Mouse (Mus musculus) limb, embryonic 14.5 days (tissue): ENCODE results near the gene Tnxb. TPM values are rescaled to one million over a fixed set of nuclear protein-coding genes. Genes with fewer than 3 reads are reported as not detected.

Experiments
- ATAC-seq: fragments of 200-750 bp; cut with Nextera tagmentation; 2 replicates; pipeline ENCODE4 v1.8.0; 2017; ENCODE audit warnings: low read depth, moderate number of reproducible peaks, moderate TSS enrichment; ENCODE audit not compliant: low FRiP score
- DNase-seq: peaks from one replicate; pipeline ENCODE4 v3.0.0-alpha.2; 2015; ENCODE audit warnings: low spot score
- H3K27ac ChIP-seq: fragments of 300-500 bp; sonication (generic); replicated peaks from 2 replicates; pipeline ENCODE4 v1.5.1; 2014; ENCODE audit warnings: low read depth, mild to moderate bottlenecking, low read length, moderate library complexity, mixed read lengths
- H3K27me3 ChIP-seq: fragments of 300-500 bp; sonication (generic); 2 replicates; pipeline ENCODE4 v1.6.1; 2014; ENCODE audit warnings: low read length, mixed read lengths; ENCODE audit not compliant: control insufficient read depth, insufficient read depth
- H3K36me3 ChIP-seq: fragments of 300-500 bp; sonication (generic); 2 replicates; pipeline ENCODE4 v1.6.1; 2014; ENCODE audit warnings: mild to moderate bottlenecking, low read length, moderate library complexity, mixed read lengths; ENCODE audit not compliant: control insufficient read depth, insufficient read depth
- H3K4me1 ChIP-seq: fragments of 300-500 bp; sonication (generic); 2 replicates; pipeline ENCODE4 v1.6.1; 2014; ENCODE audit warnings: antibody characterized with exemption, low read length, mixed read lengths; ENCODE audit not compliant: control insufficient read depth, insufficient read depth
- H3K4me2 ChIP-seq: fragments of 300-500 bp; sonication (generic); replicated peaks from 2 replicates; pipeline ENCODE4 v1.6.1; 2014; ENCODE audit warnings: low read depth, mild to moderate bottlenecking, low read length, moderate library complexity; ENCODE audit not compliant: severe bottlenecking
- H3K4me3 ChIP-seq: fragments of 300-500 bp; sonication (generic); replicated peaks from 2 replicates; pipeline ENCODE4 v1.5.1; 2014; ENCODE audit warnings: low read length
- H3K9ac ChIP-seq: fragments of 300-500 bp; sonication (generic); 2 replicates; pipeline ENCODE4 v1.6.1; 2014; ENCODE audit warnings: mild to moderate bottlenecking, low read depth, low read length, moderate library complexity; ENCODE audit not compliant: severe bottlenecking
- H3K9me3 ChIP-seq: fragments of 300-500 bp; sonication (generic); 2 replicates; pipeline ENCODE4 v1.6.1; 2016; ENCODE audit warnings: low read length; ENCODE audit not compliant: control insufficient read depth
- POLR2A ChIP-seq: fragments of 200-500 bp; IDR thresholded peaks from 2 replicates; pipeline ENCODE4 v1.8.0; 2012; ENCODE audit warnings: inconsistent platforms, mild to moderate bottlenecking, moderate library complexity, borderline replicate concordance; ENCODE audit not compliant: insufficient read depth, insufficient read length; ENCODE audit errors: extremely low read depth
- WGBS: fragments of 180-500 bp; shearing (Covaris S2); extraction: QIAGEN DNeasy Blood & Tissue Kit; methylation state at CpG from one replicate; pipeline ENCODE4 v1.1.7; 2014; 5-methylcytosine and 5-hydroxymethylcytosine counted together
- polyA plus RNA-seq, 2 experiments: library from polyadenylated mRNA; depleted of rRNA in 1 of 2; stranded (reverse) in 1 of 2; unstranded in 1 of 2; fragments of >200 nt; fragmentation: Nextera tagmentation in 1 of 2; extraction: Ambion mirVana in 1 of 2; gene quantifications; 2 replicates each; pipeline versions ENCODE4 v1.2.1 to v1.2.3; 2012 to 2014

Gene Tnxb
- polyA plus RNA-seq, 2 experiments: 2.0 to 4.5 TPM

DNA sequence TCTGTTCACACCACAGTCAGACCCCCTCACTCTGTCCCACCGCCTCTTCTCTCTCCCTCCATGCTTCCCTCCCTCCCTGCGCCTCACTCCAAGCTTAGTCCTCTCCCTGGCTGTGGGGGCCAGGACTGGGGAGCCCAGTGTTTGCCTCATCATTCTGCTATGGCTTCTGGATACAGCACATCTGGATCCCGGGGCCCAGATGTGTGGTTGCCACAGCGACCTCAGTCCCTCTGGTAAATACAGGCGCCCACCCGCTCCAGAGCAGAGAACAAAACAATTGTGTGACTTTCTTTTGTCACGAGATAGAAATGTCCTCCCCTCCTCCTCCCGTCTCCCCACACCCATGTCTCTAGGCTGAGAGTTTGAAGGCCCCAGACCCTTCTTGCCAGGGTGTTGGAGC, 13.7 kb upstream of the Tnxb start:
- DNase-seq: peak; percentile 13
- Histone ChIP-seq H3K9me3 (no peaks in the 10 kb centered on the region), H3K36me3 (peaks cover 21% of the 10 kb centered on the region), H3K4me2 (no peak overlapping the region), H3K4me1 (peaks cover 7% of the 10 kb centered on the region), H3K27ac (no peak overlapping the region), H3K4me3 (no peak overlapping the region), H3K9ac (0 out of 2 replicates have a peak overlapping the region, but pooled peaks have one; percentile 16), H3K27me3 (peaks cover 26% of the 10 kb centered on the region)
- no peak for ATAC-seq
- no peak for TF ChIP-seq POLR2A
- WGBS: 54% methylated on average over 8 of the region's 8 CpGs

DNA sequence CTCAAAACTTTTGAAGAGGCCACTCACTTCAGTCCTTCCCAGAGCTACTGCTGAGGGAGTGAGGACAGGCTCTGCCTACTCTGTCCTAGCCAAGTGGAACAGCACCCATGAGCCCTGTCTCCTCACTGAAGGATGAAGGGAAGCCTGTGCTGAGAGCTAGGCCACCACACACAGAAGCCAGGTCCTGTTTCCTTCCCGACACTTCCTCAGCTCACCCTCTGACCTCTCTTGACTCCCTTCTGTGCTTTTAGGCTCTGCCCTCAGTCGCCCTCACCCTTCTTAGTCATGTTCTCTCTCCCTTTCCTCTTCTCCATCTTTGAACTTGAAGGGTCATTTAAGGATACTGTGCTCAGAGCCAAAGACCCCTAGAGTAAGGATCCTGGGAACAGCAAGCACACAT, 13.1 kb upstream of the Tnxb start:
- H3K9ac ChIP-seq: no peak overlapping the region
- 30% methylated on average over 2 of the region's 2 CpGs for WGBS
- peaks cover 14% of the 10 kb centered on the region for H3K36me3 ChIP-seq
- H3K27ac ChIP-seq: no peak overlapping the region
- H3K4me3 ChIP-seq: no peak overlapping the region
- no peak for TF ChIP-seq POLR2A
- no peak for ATAC-seq
- H3K4me2 ChIP-seq: no peak overlapping the region
- DNase-seq: no peak
- no peaks in the 10 kb centered on the region for H3K9me3 ChIP-seq
- H3K27me3 ChIP-seq: peaks cover 27% of the 10 kb centered on the region
- H3K4me1 ChIP-seq: peaks cover 7% of the 10 kb centered on the region

DNA sequence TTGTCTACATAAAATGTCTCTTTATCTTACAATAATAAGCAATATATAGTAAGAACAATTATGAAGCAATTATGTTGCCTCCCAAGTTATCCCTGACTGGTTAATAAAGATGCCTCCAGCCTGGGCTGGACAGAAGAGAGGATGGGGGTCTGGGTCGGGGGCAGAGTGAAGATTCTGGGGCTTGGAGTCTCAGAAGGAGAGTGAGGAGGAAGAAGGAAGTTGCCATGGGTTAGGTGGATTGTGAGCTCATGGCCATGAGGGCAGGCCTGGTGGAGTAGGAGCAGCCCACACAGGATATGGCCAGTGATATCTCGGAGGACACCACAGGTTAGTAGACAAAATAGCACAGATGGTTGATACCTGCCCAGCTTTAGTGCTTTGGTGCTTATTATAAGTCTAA, 12.2 kb upstream of the Tnxb start:
- Histone ChIP-seq H3K4me1 (peaks cover 7% of the 10 kb centered on the region), H3K4me3 (no peak overlapping the region), H3K4me2 (no peak overlapping the region), H3K9ac (no peak overlapping the region), H3K27me3 (peaks cover 27% of the 10 kb centered on the region), H3K9me3 (no peaks in the 10 kb centered on the region), H3K36me3 (peaks cover 6% of the 10 kb centered on the region; the same call in 1 of the 2 replicates), H3K27ac (no peak overlapping the region)
- 79% methylated on average over 2 of the region's 2 CpGs for WGBS
- no peak for DNase-seq
- TF ChIP-seq POLR2A: no peak
- no peak for ATAC-seq

DNA sequence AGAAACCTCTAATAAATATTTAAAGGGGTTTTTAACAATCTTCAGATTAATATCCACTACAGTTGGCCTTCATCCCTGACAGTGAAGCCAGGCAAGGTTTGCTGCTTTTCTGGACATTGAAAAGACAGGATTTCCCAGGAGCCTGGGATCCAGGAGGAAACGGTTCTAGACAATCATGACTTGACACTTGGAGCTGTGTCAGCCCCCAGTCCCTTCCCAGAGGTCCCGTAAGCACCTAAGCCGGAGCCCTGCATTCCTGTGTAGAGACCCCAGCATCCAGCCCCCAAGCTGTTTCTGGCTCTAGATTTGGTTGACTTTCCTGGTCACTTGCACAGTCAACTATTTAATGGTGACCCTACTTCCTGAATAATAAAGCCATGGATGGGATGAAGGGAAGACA, 11.7 kb upstream of the Tnxb start:
- no peak for DNase-seq
- peaks cover 7% of the 10 kb centered on the region for H3K4me1 ChIP-seq
- H3K4me3 ChIP-seq: no peak overlapping the region
- H3K9ac ChIP-seq: no peak overlapping the region
- no peak for TF ChIP-seq POLR2A
- no peak for ATAC-seq
- H3K27me3 ChIP-seq: peaks cover 27% of the 10 kb centered on the region
- H3K36me3 ChIP-seq: peaks cover 1% of the 10 kb centered on the region; the same call in 1 of the 2 replicates
- H3K27ac ChIP-seq: no peak overlapping the region
- WGBS: 63% methylated on average over 3 of the region's 3 CpGs
- H3K9me3 ChIP-seq: no peaks in the 10 kb centered on the region
- H3K4me2 ChIP-seq: no peak overlapping the region

DNA sequence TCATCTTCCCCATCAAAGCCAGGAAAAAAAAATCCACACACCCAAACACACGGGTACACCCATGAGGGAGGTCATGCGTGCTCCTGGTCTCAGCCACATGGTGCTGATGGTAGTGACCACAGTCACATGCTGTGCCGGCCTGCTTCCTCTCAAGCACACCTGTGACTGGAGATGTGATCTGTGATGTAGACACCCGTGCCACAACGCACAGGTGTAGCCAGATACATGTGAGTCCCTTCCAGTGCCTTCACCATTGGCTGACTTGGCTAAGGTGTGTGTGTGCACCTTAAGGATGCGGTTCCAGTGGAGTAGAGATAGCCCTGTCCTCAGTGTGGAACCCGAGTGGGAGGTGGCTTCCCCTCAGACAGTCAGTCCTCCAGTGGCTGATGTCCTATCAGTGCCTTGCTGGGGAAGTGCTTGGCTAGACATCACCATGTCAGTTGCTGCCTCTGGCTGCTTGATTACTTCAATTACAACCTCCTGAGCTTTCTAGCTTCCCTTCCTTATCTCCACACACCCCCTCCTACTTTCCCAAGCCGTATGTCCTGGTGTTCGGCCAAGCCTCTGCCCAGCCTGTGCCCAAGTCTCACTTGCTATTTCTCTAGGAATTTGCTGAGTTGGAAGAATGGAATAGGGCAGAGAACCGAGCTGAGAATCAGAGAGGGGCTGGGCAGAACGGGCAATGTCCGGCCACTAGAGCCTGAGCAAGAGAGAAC, 11.0 kb upstream of the Tnxb start:
- no peak overlapping the region for H3K4me3 ChIP-seq
- DNase-seq (no peak), ATAC-seq (no peak)
- H3K4me2 ChIP-seq: no peak overlapping the region
- 59% methylated on average over 12 of the region's 12 CpGs for WGBS
- no peaks in the 10 kb centered on the region; the same call in 1 of the 2 replicates for H3K36me3 ChIP-seq
- no peaks in the 10 kb centered on the region for H3K9me3 ChIP-seq
- H3K4me1 ChIP-seq: peaks cover 7% of the 10 kb centered on the region
- no peak overlapping the region for H3K27ac ChIP-seq
- H3K27me3 ChIP-seq: peaks cover 27% of the 10 kb centered on the region
- TF ChIP-seq POLR2A: no peak
- H3K9ac ChIP-seq: no peak overlapping the region
